Mouse (Mus musculus) left cerebral cortex, adult 8-10 months (tissue): ENCODE measurements at regions not wholly inside any gene's neighbourhood (a gene's known extent, or its start where the extent isn't known, plus 50 kb on each side); places are given as distances from the start of the nearest gene placed in this dataset.

Source experiments
- DNase-seq, 2 experiments: peaks; one replicate each; pipeline ENCODE4 v3.0.0; 2022; ENCODE audit warnings: low spot score in 2 of 2

DNA sequence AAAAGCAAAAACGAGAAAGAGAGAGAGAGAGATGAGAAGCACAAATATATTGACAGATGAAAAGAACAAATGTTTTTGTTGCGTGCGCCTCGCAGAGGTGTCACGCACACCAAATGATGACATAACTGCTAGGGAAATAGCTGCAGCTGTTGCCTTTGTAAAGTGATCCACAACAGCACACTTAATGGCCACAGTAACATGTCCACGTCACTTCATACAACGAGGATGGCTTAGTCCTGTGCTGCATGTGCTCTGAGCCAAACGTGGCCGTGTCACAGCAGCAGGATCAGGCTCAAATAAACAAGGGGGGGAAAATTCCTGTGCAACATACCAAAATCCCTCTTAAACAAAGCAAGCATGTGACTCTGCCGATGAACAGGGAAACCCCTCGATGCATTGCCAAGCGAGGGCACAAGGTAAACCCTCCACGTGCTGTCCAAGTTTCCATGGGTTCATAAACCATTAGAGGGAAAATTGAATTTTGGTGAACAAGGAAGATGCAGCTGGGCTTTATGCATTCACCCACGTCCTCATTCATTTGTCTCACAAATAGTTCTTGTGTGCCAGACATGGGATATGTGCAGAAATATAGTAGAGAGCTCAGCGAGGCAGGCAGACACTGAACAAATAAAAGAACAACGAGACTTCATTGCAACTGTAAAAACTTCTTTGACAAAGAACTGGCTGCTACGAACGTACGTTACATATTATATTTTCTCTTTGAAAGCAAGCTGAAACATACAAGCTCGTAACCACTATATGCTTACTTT is 223.0 kb upstream of the Pard3b start:
- DNase-seq: no peak

- DNase-seq: no peak
Measured at GRCm38 (mm10) chr1:61418396-61418795, 220.2 kb upstream of the Pard3b start.

DNA sequence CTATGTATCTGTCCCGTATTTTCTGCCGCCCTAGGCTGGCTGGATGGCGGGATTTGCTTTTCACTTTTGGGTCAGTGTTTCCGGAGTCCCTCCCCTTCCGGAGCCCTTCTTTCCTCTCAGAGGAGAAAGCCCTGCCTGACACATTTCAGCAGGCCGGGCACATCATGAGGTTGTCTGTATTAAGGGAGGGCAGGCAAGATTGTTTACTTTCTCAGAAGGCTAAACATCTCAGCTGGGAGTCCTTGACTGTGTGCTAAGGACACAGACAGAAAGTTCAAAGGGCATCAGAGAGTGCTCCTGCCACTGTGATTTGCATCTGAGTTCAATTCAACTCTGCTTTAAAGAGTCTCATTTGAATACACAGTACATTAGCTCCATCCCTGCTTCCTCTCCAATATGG is 218.8 kb upstream of the Pard3b start:
- DNase-seq: no peak

- DNase-seq: no peak
Measured at GRCm38 (mm10) chr1:61423253-61423652, 215.4 kb upstream of the Pard3b start.

- DNase-seq: no peak
Measured at GRCm38 (mm10) chr1:61428706-61429501, 209.7 kb upstream of the Pard3b start.

- no peak for DNase-seq
Measured at GRCm38 (mm10) chr1:61437603-61438002, 201.0 kb upstream of the Pard3b start.

DNA sequence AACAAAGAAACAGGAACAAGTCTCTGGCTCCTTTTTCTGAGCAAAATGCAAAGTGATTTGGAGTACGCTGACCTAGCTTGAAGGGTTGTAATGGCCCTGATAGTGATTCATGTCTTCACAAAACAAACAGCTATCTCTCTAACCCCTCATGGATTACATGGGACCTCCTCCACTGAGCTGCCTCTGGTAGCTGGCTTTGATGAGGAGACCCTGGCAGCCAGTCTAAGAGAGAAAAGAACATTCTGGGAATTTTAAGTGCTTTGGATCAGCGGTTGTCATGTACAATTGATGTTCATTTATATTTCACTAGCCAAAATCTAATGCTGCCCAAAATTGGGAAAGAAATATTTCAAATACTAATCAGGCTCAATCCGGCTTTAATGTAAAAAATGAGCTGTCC is 177.2 kb upstream of the Pard3b start:
- DNase-seq: no peak

DNA sequence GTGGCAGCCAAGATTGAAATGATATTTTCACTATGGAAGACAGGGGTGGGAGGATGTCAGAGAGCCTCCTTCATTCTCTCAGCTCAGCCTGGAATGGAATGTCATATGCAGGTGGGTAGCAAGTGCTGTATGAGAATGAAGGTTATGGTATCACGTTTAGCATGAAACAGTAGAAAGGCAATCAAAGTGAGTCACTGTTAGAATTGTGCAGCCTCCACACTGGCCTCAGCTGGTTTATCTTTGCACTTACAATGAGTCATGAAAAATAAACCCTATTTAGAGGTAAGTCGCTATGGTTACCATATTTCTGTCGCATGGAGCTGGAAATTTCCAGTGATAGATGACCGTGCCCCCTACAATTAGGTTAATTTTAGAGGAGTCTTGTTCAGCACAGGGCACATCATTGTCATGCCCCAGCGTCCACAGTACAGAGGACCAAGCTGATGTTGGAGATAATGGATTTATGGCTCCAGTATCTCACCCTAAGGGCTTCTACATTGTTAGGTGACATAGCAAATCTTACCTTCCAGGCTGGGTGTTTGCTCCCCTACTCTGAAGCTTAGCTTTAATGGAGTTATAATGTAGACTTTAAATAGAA is 167.9 kb upstream of the Pard3b start:
- DNase-seq: peak; percentile 3 to 69

- DNase-seq: no peak
Measured at GRCm38 (mm10) chr1:61471779-61472578, 166.6 kb upstream of the Pard3b start.

GRCm38 (mm10) chr1:61472579-61473242 is 165.9 kb upstream of the Pard3b start:
- DNase-seq: peak in 1 of 2 experiments; percentile 21

GRCm38 (mm10) chr1:61485459-61485858 is 153.2 kb upstream of the Pard3b start:
- no peak for DNase-seq

DNA sequence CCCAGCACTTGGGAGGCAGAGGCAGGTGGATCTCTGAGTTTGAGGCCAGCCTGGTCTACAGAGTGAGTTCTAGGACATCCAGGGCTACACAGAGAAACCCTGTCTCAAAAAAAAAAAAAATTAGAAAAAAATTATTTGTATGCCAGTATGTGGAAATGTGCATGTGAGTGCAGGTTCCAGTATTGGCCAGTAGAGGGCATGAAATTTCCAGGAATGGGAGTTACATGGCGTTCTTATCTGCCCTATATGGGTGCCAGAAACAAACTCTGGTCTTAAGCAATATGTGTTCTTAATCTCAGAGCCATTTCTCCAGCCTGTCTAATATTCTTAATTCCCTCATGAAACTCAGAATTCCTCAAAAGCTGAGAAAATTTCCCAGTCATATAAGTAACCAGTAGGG is 113.7 kb upstream of the Pard3b start:
- no peak for DNase-seq

DNA sequence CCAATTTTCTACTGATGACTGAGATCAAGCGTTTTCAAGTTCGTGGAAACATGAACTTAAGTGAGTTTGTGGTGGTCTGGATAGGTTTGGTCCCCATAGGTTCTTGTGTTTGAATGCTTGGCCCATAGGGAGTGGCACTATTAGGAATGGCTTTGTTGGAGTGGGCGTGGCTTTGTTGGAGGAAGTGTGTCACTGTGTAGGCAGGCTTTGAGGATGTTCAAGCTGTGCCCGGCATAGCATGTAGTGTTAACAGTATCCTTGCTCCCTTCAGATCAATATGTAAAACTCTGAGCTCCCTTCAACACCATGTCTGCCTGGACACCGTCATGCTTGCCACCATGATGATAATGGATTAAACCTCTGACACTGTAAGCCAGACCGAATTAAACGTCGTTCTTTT is 112.7 kb upstream of the Pard3b start:
- no peak for DNase-seq

DNA sequence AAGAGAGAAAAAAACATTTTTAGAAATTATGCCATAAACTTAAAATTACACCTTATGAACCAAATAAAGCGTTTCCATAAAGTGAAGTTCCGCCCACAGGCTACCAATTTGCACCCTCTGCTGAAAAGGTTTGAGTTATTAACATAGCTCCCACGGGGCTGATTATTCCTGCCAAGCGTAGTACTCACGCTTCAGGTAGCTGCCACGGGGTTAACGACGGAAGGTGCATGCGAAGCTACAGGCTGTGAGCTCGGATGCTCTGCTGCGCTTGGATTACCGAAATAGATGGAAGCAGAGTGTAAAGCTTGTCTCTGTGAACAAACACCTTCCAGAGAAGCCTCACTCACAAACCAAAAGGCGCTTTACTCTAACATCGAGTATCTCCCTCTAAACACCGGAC is 109.9 kb upstream of the Pard3b start:
- no peak for DNase-seq

- DNase-seq: no peak
Measured at GRCm38 (mm10) chr1:61530166-61530565, 108.5 kb upstream of the Pard3b start.

DNA sequence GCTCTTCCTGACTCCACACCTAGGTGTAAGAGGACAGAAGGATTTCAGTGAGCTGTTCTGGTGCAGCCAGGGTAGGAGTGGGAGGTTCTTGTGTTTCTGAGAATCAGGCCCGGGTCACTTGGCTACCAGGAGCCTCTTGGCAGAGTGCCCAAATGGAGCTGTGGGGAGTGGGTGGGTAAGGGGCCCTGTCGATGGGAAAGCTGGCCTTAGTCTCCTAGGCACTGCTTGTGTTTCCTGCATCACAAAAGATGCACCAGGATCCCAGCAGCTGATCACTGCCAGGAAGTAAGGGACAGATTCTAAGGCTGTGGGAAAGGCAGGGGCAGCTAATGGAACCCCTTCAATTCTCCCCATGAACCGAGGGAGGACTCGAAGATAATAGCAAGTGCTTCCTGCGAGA is 107.1 kb upstream of the Pard3b start:
- DNase-seq: no peak

GRCm38 (mm10) chr1:61540081-61540480 is 98.5 kb upstream of the Pard3b start:
- DNase-seq: no peak

- DNase-seq: no peak
Measured at GRCm38 (mm10) chr1:61541166-61541565, 97.5 kb upstream of the Pard3b start.

DNA sequence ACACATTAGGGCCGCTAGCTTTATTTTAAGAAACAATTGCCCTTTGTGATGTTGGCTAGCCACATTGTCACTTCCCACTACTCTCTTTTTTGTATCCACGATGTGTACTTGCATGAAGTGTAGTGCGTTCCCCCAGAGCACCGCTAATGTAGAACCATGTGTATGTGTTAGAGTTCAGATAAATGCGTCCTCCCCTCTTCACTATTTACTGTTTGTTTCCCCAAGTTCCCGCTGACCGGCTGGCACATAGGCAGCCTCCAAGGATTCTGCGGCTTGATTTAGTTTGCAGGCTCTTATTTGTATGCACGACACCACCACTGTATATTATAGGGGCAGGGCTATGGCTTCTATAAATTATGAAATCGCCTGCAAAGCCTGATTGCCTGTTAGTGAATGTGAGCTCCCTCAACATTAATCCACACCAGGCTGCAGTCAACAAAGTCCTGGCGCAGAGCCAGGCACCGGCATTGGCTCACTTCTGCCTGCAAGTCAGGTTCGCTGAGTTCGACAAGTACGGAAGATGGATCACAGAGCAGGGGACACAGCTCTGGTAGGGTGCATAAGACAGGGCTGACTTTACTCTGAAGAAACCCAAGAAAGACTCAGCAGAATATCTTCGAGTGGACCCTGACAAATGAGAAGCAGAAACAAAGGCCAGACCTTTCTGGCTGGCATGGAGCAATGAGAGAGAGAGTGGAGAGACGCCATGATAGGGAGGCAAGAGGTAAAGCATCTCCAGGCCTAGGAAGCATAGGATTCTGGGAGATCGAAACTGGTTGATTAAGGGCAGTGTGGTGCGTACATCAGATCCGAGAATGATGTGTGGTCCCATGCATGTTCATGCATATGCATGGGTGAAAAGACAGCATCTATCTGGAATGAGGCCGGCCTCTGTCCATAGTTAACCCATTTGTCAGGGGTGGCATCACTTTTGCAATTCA is 85.8 kb upstream of the Pard3b start:
- no peak for DNase-seq

- DNase-seq: no peak
Measured at GRCm38 (mm10) chr1:61559514-61559913, 79.1 kb upstream of the Pard3b start.
